Mouse (Mus musculus): ENCODE measurements around the gene Creld1.

The Creld1 gene

DNA sequence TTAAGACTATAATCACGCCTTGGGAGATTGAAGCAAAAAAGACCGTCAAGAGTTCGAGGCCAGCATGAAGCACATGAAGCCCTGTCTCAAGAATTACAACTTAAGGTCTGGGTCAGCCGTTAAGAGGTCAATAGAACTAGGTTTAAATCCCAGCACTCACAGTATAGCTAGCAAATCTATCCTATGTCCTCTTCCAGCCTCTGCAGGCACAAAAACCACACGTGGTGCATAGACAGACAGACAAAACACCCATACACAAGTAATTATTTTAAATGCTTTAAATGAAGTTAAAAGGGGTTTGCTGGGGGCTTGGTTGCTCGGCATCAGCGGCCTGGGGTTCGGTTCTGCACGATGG is 41.0 kb upstream of the Creld1 start:
- TF ChIP-seq CTCF (conservative IDR thresholded peaks at IDR 0.05; ENCODE audit: low read length) (no peak), NANOG (IDR thresholded peaks at IDR 0.05; ENCODE audit: borderline replicate concordance, low read length) (no peak), POU5F1 (IDR thresholded peaks at IDR 0.05; ENCODE audit: borderline replicate concordance, low read length) (no peak)
- Histone ChIP-seq H3K4me3 (replicated peaks; ENCODE audit: low read length) (peak overlapping the region; percentile 95), H3K4me1 (replicated peaks; ENCODE audit: low read depth, low read length) (peaks cover 43% of the 10 kb centered on the region), H3K9me3 (ENCODE audit: low read length) (no peaks in the 10 kb centered on the region), H3K36me3 (ENCODE audit: insufficient read depth, low read length) (peaks cover 27% of the 10 kb centered on the region), H3K27me3 (ENCODE audit: insufficient read depth, low read length) (no peaks in the 10 kb centered on the region)

DNA sequence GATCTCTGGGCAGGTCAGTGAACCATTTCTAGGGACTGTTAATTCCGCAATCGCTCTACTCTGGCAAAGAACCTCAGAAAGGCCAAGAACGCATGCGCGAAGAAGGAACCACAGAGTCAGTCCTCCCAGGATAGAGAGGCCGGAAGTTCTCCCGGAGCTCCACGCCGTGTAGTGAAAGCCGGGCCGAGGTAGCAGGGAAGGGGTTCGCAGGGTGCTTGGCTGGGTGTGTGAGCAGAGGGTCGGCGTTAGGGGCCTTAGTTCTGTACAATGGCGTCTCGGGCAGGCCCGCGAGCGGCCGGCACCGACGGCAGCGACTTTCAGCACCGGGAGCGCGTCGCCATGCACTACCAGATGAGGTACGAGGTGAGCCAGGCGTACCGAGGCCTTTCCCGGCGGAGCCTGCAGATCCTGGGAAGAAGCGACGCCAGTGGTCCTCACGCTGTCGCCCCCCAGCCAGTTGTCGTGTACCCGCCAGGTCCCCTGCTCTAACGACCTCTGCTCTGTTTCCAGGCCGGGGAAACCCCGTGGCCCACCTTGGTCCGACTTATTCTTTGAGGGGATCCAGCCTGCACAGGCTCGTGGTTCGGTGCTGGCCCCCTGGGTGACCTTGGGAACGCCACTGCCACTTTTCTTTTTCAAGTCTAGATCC is 40.5 kb upstream of the Creld1 start, which contains the start of gene Jagn1:
TSS of gene Jagn1 (plus strand) at position 128 of the 649 bp plus-strand sequence.
- Histone ChIP-seq H3K36me3 (ENCODE audit: insufficient read depth, low read length) (peaks cover 32% of the 10 kb centered on the region), H3K9me3 (ENCODE audit: low read length) (no peaks in the 10 kb centered on the region), H3K27me3 (ENCODE audit: insufficient read depth, low read length) (no peaks in the 10 kb centered on the region), H3K4me1 (replicated peaks; ENCODE audit: low read depth, low read length) (peaks cover 48% of the 10 kb centered on the region), H3K4me3 (replicated peaks; ENCODE audit: low read length) (peak within 1 kb of the TSS; percentile 95)
- TF ChIP-seq NANOG (IDR thresholded peaks at IDR 0.05; ENCODE audit: borderline replicate concordance, low read length): no peak
- TF ChIP-seq POU5F1 (IDR thresholded peaks at IDR 0.05; ENCODE audit: borderline replicate concordance, low read length): no peak
- TF ChIP-seq CTCF (conservative IDR thresholded peaks at IDR 0.05; ENCODE audit: low read length): no peak

DNA sequence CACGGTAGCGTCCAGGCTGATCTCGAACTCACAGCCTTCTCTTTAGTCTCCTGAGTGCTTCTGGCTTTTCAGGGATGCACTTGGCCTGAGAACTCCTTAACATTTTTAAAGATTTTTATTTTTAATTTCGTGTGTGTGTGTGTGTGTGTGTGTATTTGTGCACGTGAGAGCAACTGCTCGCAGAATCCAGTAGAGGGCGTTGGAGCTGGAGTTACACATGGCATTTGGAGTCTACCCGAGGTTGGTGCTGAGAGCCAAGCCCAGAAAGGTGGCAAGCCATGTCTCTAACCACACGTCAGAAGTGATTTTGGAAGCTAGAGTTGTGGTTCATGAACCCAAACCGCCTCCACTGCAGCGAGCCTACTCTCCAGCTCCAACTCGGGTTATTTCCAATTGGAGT is 40.0 kb upstream of the Creld1 start:
- no peak for TF ChIP-seq POU5F1 (IDR thresholded peaks at IDR 0.05; ENCODE audit: borderline replicate concordance, low read length)
- TF ChIP-seq CTCF (conservative IDR thresholded peaks at IDR 0.05; ENCODE audit: low read length): peak; percentile 59
- Histone ChIP-seq H3K9me3 (ENCODE audit: low read length) (no peaks in the 10 kb centered on the region), H3K36me3 (ENCODE audit: insufficient read depth, low read length) (peaks cover 37% of the 10 kb centered on the region), H3K27me3 (ENCODE audit: insufficient read depth, low read length) (no peaks in the 10 kb centered on the region), H3K4me1 (replicated peaks; ENCODE audit: low read depth, low read length) (peaks cover 48% of the 10 kb centered on the region), H3K4me3 (replicated peaks; ENCODE audit: low read length) (peak overlapping the region; percentile 95)

DNA sequence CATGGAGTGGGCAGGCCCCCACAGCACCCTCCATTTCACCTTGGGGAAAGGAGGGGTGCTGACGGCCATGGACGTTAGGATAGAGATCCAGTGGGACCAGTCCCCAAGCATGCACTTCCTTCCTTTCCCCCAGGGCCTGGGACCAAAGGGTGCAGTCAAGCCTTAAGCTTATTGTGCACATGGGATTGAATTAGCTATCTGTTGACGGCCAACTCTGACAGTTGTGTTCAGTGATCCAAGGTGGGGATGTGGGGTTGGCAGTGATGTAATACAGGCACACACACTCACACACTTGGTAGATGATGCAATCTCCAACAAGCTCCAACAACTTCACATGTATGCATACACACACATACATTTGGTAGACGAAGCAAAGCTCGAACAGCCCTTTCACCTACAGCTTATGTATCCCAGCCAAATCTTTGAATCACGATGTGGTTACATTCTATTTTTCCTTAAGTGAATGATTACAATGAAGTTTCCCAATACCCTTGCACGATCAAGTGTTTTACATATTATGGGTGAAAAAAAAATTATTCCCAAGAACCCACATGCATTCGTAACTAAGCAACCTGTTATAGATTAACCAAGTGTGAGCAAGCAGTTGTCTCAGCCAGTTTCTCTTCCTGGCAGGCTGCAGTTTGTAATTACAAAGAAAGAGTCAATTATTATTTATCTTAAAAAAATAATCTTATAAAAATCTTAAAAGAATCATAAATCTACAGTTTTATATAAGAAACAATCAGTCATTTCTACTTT is 38.7 kb upstream of the Creld1 start:
- H3K4me1 ChIP-seq (replicated peaks; ENCODE audit: low read depth, low read length): peaks cover 48% of the 10 kb centered on the region
- TF ChIP-seq POU5F1 (IDR thresholded peaks at IDR 0.05; ENCODE audit: borderline replicate concordance, low read length) (no peak), NANOG (IDR thresholded peaks at IDR 0.05; ENCODE audit: borderline replicate concordance, low read length) (no peak)
- no peak overlapping the region for H3K4me3 ChIP-seq (replicated peaks; ENCODE audit: low read length)
- peaks cover 48% of the 10 kb centered on the region for H3K36me3 ChIP-seq (ENCODE audit: insufficient read depth, low read length)
- H3K9me3 ChIP-seq (ENCODE audit: low read length): no peaks in the 10 kb centered on the region
- no peaks in the 10 kb centered on the region for H3K27me3 ChIP-seq (ENCODE audit: insufficient read depth, low read length)

DNA sequence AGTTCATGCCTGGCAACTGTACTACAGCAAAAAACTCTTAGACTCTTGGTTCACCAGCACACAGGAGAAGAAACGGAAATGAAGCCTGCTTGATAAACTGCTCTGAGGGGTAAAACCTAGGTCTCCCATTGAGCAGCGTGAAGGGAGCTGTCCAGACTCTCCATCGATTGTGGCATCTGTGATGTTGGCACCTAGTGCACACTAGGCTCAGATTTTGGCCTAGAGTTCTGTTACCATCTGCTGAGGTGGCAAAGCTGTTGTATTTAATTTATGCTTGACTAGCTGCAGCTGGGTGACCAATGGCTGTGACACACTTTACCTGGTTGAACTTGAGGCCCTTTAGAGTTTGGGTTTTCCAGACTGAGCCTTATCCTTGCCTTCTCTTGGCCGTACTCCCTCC is 35.5 kb upstream of the Creld1 start:
- TF ChIP-seq CTCF (conservative IDR thresholded peaks at IDR 0.05; ENCODE audit: low read length): no peak
- no peak for TF ChIP-seq NANOG (IDR thresholded peaks at IDR 0.05; ENCODE audit: borderline replicate concordance, low read length)
- no peak for TF ChIP-seq POU5F1 (IDR thresholded peaks at IDR 0.05; ENCODE audit: borderline replicate concordance, low read length)
- Histone ChIP-seq H3K9me3 (ENCODE audit: low read length) (no peaks in the 10 kb centered on the region), H3K27me3 (ENCODE audit: insufficient read depth, low read length) (peaks cover 5% of the 10 kb centered on the region; the same call in 1 of the 2 replicates), H3K4me1 (replicated peaks; ENCODE audit: low read depth, low read length) (peaks cover 38% of the 10 kb centered on the region), H3K4me3 (replicated peaks; ENCODE audit: low read length) (no peak overlapping the region), H3K36me3 (ENCODE audit: insufficient read depth, low read length) (peaks cover 48% of the 10 kb centered on the region)

DNA sequence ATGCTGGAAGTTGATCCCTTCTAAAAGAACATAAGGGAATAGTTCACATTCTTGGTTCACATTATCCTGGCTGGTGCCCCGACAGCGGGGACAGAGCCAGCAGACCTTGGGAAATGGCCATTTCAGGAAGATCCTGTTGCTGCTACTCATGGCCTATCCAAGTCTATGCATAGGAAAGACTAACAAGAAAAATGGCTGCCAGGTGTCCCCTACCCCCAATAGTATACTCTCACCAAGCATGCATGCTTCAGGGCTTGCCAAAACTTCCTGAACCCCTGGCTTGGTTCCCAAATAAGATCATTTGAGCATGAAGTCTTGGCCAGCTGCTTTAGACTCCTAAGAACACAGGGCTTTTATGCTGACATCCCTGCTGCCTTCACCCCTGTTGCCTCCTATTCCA is 31.3 kb upstream of the Creld1 start:
- Histone ChIP-seq H3K27me3 (ENCODE audit: insufficient read depth, low read length) (peaks cover 12% of the 10 kb centered on the region; the same call in 1 of the 2 replicates), H3K4me1 (replicated peaks; ENCODE audit: low read depth, low read length) (peaks cover 11% of the 10 kb centered on the region; the same call in 1 of the 2 replicates), H3K9me3 (ENCODE audit: low read length) (no peaks in the 10 kb centered on the region), H3K4me3 (replicated peaks; ENCODE audit: low read length) (no peak overlapping the region), H3K36me3 (ENCODE audit: insufficient read depth, low read length) (peaks cover 24% of the 10 kb centered on the region)
- no peak for TF ChIP-seq POU5F1 (IDR thresholded peaks at IDR 0.05; ENCODE audit: borderline replicate concordance, low read length)
- TF ChIP-seq NANOG (IDR thresholded peaks at IDR 0.05; ENCODE audit: borderline replicate concordance, low read length): no peak
- TF ChIP-seq CTCF (conservative IDR thresholded peaks at IDR 0.05; ENCODE audit: low read length): no peak

DNA sequence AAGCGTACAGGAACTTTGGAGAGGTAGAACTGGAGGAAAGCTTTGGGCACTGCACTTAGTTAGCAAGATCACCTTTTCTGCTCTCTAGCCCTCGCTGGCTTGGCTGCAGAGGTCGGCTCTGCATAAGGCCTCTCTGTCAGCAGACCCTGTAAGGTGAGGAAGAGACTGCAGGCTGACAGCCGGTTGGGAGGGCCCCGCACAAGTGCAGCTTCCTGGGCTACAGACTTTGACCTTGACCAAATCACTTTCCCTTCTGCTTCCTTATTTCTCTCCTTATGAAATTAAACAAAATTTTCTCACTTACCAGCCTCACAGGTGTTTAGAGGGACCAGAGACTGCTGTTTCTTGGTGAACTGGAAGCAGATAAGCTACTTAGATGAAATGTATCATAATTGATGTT is 28.1 kb upstream of the Creld1 start:
- Histone ChIP-seq H3K27me3 (ENCODE audit: insufficient read depth, low read length) (peaks cover 28% of the 10 kb centered on the region), H3K4me3 (replicated peaks; ENCODE audit: low read length) (no peak overlapping the region), H3K36me3 (ENCODE audit: insufficient read depth, low read length) (no peaks in the 10 kb centered on the region), H3K4me1 (replicated peaks; ENCODE audit: low read depth, low read length) (peaks cover 20% of the 10 kb centered on the region), H3K9me3 (ENCODE audit: low read length) (no peaks in the 10 kb centered on the region)
- TF ChIP-seq POU5F1 (IDR thresholded peaks at IDR 0.05; ENCODE audit: borderline replicate concordance, low read length) (no peak), NANOG (IDR thresholded peaks at IDR 0.05; ENCODE audit: borderline replicate concordance, low read length) (no peak), CTCF (conservative IDR thresholded peaks at IDR 0.05; ENCODE audit: low read length) (no peak)

DNA sequence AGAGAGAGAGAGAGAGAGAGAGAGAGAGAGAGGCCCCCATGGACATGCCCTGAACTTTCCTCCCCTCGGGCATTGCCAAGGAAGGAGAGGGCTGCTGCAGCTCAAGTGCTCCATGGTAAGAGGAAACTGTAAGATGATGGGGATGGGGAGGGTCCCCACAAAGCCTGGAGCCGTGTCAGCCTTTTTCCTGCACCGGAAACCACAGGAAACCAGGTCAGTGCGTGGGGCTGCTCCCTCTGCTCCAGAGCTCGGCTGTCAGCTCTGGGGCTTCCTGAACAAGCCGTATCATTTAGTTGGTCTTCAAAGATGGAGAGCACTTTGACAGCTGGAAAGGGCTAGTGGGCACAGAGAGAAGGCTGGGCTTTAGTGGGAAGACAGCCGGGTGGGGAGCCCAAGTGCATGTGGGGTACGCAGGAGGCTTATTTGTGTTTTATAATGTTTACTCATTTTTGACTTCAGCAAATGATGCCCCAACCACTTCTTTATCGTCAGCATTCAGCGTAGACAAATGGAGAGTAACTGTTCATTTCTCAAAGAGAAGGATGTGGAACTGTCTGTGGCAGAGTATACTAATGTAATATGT is 25.1 kb upstream of the Creld1 start, which contains the start of gene Il17re:
TSS of gene Il17re (plus strand) at position 533 of the 583 bp plus-strand sequence.
- no peak for TF ChIP-seq CTCF (conservative IDR thresholded peaks at IDR 0.05; ENCODE audit: low read length)
- TF ChIP-seq POU5F1 (IDR thresholded peaks at IDR 0.05; ENCODE audit: borderline replicate concordance, low read length): no peak
- no peak for TF ChIP-seq NANOG (IDR thresholded peaks at IDR 0.05; ENCODE audit: borderline replicate concordance, low read length)
- Histone ChIP-seq H3K27me3 (ENCODE audit: insufficient read depth, low read length) (peaks cover 28% of the 10 kb centered on the region), H3K4me3 (replicated peaks; ENCODE audit: low read length) (peak within 1 kb of the TSS; percentile 45)

More for the DNA sequence above, 25.1 kb upstream of the Creld1 start, which contains the start of gene Il17re:
- H3K4me1 ChIP-seq (replicated peaks; ENCODE audit: low read depth, low read length): peaks cover 20% of the 10 kb centered on the region
- H3K9me3 ChIP-seq (ENCODE audit: low read length): no peaks in the 10 kb centered on the region
- H3K36me3 ChIP-seq (ENCODE audit: insufficient read depth, low read length): no peaks in the 10 kb centered on the region

Data from E14TG2a.4 (cell line).